Mouse (Mus musculus) midbrain, embryonic 10.5 days (tissue): Measurements from ENCODE around the gene Hnrnpm. TPM values are rescaled to one million over a fixed set of nuclear protein-coding genes. Genes with fewer than 3 reads are reported as not detected.
A peak's percentile ranks its signal among the peaks of the same experiment; 100 is the strongest.

Experiments
- DNase-seq: peaks from one replicate; pipeline ENCODE4 v3.0.0-alpha.2; 2017; ENCODE audit warnings: low spot score
- H3K27ac ChIP-seq: fragments of 300-500 bp; sonication (generic); replicated peaks from 2 replicates; pipeline ENCODE4 v1.5.1; 2016; ENCODE audit warnings: mild to moderate bottlenecking
- H3K27me3 ChIP-seq: fragments of 300-500 bp; sonication (generic); 2 replicates; pipeline ENCODE4 v1.6.1; 2016; ENCODE audit warnings: low read depth, mild to moderate bottlenecking; ENCODE audit not compliant: poor library complexity, severe bottlenecking
- H3K36me3 ChIP-seq: fragments of 300-500 bp; sonication (generic); 2 replicates; pipeline ENCODE4 v1.6.1; 2016; ENCODE audit warnings: mild to moderate bottlenecking, moderate library complexity
- H3K4me1 ChIP-seq: fragments of 300-500 bp; sonication (generic); 2 replicates; pipeline ENCODE4 v1.6.1; 2016
- H3K4me3 ChIP-seq: fragments of 300-500 bp; sonication (generic); 2 replicates; pipeline ENCODE4 v1.5.1; 2016; ENCODE audit warnings: mild to moderate bottlenecking, moderate library complexity
- H3K9me3 ChIP-seq: fragments of 300-500 bp; sonication (generic); replicated peaks from 2 replicates; pipeline ENCODE4 v1.6.1; 2016; ENCODE audit warnings: mild to moderate bottlenecking
- WGBS: fragments of 180-500 bp; shearing (Covaris S2); methylation state at CpG from one replicate; pipeline ENCODE4 v1.1.7; 2016; 5-methylcytosine and 5-hydroxymethylcytosine counted together
- polyA plus RNA-seq: library from polyadenylated mRNA; unstranded; fragments of >200 nt; fragmentation: Nextera tagmentation; extraction: Ambion mirVana; gene quantifications from 2 replicates; pipeline ENCODE4 v1.2.1, GENCODE M21; 2016

The Hnrnpm gene
- polyA plus RNA-seq, 1 experiment from 2014 or later, result 511 TPM

GRCm38 (mm10) chr17:33649781-33650475, 36.7 kb downstream of the Hnrnpm start:
- Histone ChIP-seq H3K9me3 (no peaks in the 10 kb centered on the region), H3K4me1 (no peaks in the 10 kb centered on the region), H3K4me3 (no peak overlapping the region), H3K36me3 (peaks cover 100% of the 10 kb centered on the region), H3K27me3 (no peaks in the 10 kb centered on the region), H3K27ac (no peak overlapping the region)
- WGBS, result 98% methylated on average over 34 of the region's 34 CpGs
- no peak for DNase-seq

DNA sequence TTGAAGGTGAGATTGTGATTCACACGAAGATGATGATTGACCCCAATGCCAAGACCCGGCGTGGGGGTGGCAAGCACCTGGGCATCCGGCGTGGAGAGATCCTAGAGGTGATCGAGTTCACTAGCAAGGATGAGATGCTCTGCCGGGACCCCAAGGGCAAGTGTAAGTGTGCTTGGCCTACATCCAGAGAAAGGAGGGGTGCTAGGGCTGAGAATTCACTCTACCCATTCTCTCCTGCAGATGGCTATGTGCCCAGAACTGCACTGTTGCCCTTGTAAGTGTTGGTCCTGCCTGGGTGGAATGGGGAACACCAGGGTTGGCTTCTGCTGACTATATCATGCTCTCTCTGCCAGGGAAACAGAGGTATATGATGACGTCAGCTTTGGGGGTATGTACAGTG, 41.6 kb downstream of the Hnrnpm start:
- Histone ChIP-seq H3K9me3 (no peaks in the 10 kb centered on the region), H3K36me3 (peaks cover 96% of the 10 kb centered on the region), H3K4me3 (no peak overlapping the region), H3K27ac (no peak overlapping the region), H3K27me3 (no peaks in the 10 kb centered on the region), H3K4me1 (no peaks in the 10 kb centered on the region)
- no peak for DNase-seq
- 96% methylated on average over 8 of the region's 8 CpGs for WGBS

DNA sequence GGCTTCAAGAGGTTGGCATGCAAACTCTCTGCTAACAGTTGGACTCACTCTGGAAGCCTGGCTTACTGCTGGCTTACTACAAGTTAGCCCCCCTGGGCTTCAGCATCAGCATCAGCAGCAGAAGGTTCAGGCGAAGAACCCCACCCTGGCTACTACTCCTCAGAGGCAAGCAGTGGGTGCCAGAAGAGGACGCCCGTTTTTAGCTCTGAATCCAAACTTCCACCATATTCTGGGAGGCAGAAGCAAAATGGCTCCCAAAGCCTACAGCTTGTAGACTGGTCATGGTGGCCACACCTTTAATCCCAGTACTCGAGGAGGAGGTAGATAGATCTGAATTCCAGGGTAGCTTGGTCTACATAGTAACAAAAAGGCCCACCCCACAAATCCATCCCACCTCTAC, 42.6 kb downstream of the Hnrnpm start:
- 95% methylated on average over 4 of the region's 4 CpGs for WGBS
- Histone ChIP-seq H3K4me1 (no peaks in the 10 kb centered on the region), H3K36me3 (peaks cover 93% of the 10 kb centered on the region), H3K9me3 (no peaks in the 10 kb centered on the region), H3K27ac (no peak overlapping the region), H3K4me3 (no peak overlapping the region), H3K27me3 (no peaks in the 10 kb centered on the region)
- DNase-seq, result no peak

- Histone ChIP-seq H3K27ac (no peak overlapping the region), H3K36me3 (peaks cover 84% of the 10 kb centered on the region), H3K27me3 (no peaks in the 10 kb centered on the region), H3K4me1 (no peaks in the 10 kb centered on the region), H3K9me3 (no peaks in the 10 kb centered on the region), H3K4me3 (no peak overlapping the region)
- no peak for DNase-seq
- 73% methylated on average over 6 of the region's 6 CpGs for WGBS
Measured at GRCm38 (mm10) chr17:33639743-33640142, 46.9 kb downstream of the Hnrnpm start.

DNA sequence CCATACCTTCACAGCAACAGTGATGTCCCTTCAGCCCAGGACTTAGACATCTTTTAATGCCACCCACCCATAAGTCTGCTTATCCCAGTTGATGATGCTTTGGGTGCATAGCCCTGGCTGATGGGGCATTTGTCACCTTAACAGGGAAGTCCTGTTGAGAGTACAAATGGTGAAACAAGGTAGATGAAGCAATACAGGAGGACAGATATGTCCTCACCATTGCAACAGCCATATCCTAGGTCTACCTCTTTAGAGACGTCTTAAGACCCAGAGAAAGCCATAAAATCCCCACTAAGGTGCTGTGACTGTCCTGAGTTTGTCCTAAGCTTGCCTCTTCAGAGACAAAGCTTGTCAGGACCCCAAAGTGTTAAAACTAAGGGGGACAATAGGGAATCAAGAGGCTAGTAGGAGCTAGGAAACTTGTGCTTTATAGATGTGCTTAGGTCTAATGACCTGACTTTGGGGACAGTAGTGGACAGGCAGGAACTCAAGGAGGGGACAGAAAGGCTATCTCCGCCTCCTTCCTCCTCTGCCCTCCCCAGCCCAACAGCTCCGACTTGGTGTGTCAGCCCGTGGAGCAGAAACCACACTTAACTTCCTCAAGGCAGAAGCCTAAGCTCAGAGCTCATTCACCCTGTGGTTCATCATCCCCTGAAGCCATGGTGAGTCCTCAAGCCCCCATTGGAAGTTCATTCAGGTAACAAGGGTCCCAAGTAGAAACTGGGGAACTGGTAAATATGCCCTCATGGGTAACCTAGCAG, 49.0 kb downstream of the Hnrnpm start, which contains the start of gene Pram1:
TSS of gene Pram1 (plus strand) at position 541 of the 761 bp plus-strand sequence.
- WGBS, result 91% methylated on average over 4 of the region's 4 CpGs
- no peaks in the 10 kb centered on the region for H3K27me3 ChIP-seq
- H3K36me3 ChIP-seq, result peaks cover 81% of the 10 kb centered on the region

GRCm38 (mm10) chr17:33637038-33637437, 49.6 kb downstream of the Hnrnpm start:
- Histone ChIP-seq H3K4me3 (no peak overlapping the region), H3K27ac (no peak overlapping the region), H3K4me1 (no peaks in the 10 kb centered on the region), H3K9me3 (no peaks in the 10 kb centered on the region), H3K36me3 (peaks cover 78% of the 10 kb centered on the region), H3K27me3 (no peaks in the 10 kb centered on the region)
- 92% methylated on average over 2 of the region's 2 CpGs for WGBS
- DNase-seq, result no peak

More for the DNA sequence above, 49.0 kb downstream of the Hnrnpm start, which contains the start of gene Pram1:
- no peak for DNase-seq
- Histone ChIP-seq H3K4me1 (no peaks in the 10 kb centered on the region), H3K4me3 (no peak within 1 kb of the TSS), H3K27ac (no peak within 1 kb of the TSS), H3K9me3 (no peaks in the 10 kb centered on the region)

GRCm38 (mm10) chr17:33631796-33632195, 54.9 kb downstream of the Hnrnpm start:
- no peak overlapping the region for H3K4me3 ChIP-seq
- peaks cover 52% of the 10 kb centered on the region for H3K36me3 ChIP-seq
- H3K4me1 ChIP-seq, result peaks cover 26% of the 10 kb centered on the region
- WGBS, result 92% methylated on average over 5 of the region's 5 CpGs
- no peak for DNase-seq
- H3K27me3 ChIP-seq, result no peaks in the 10 kb centered on the region
- H3K27ac ChIP-seq, result no peak overlapping the region
- no peaks in the 10 kb centered on the region for H3K9me3 ChIP-seq

DNA sequence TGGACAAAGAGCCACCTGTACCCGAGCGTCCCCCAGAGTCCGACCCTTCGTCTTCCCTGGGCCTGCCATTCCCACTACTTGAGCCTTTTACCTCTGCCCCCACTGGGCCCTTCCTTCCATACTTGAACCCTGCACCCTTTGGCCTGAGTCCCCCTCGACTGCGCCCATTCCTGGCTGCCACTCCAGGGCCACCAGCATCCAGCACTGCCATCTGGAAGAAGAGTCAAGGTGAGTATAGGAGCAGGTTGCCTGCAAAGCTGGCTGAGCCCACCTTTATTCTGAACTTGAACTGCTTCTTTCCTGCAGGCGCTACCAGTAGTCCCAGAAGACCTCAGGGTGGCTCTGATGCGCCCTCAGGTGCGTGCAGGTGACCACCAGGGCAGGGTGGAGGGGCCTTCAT, 55.4 kb downstream of the Hnrnpm start:
- no peaks in the 10 kb centered on the region for H3K27me3 ChIP-seq
- no peak overlapping the region for H3K27ac ChIP-seq
- peaks cover 26% of the 10 kb centered on the region for H3K4me1 ChIP-seq
- H3K9me3 ChIP-seq, result no peaks in the 10 kb centered on the region
- 95% methylated on average over 9 of the region's 9 CpGs for WGBS
- no peak overlapping the region for H3K4me3 ChIP-seq
- peaks cover 49% of the 10 kb centered on the region for H3K36me3 ChIP-seq
- peak; percentile 7 for DNase-seq

- no peaks in the 10 kb centered on the region for H3K27me3 ChIP-seq
- peak overlapping the region; percentile 98; the same call in 1 of the 2 replicates for H3K27ac ChIP-seq
- H3K36me3 ChIP-seq, result peaks cover 44% of the 10 kb centered on the region
- no peak for DNase-seq
- H3K4me1 ChIP-seq, result peaks cover 26% of the 10 kb centered on the region
- 89% methylated on average over 13 of the region's 13 CpGs for WGBS
- no peaks in the 10 kb centered on the region for H3K9me3 ChIP-seq
- peak overlapping the region; percentile 77 for H3K4me3 ChIP-seq
Measured at GRCm38 (mm10) chr17:33630171-33630895, 56.3 kb downstream of the Hnrnpm start.

GRCm38 (mm10) chr17:33629487-33630125, 57.1 kb downstream of the Hnrnpm start:
- no peaks in the 10 kb centered on the region for H3K9me3 ChIP-seq
- no peaks in the 10 kb centered on the region for H3K27me3 ChIP-seq
- DNase-seq, result no peak
- peak overlapping the region; percentile 77 for H3K4me3 ChIP-seq
- H3K4me1 ChIP-seq, result peaks cover 26% of the 10 kb centered on the region
- 78% methylated on average over 12 of the region's 12 CpGs for WGBS
- peak overlapping the region; percentile 98 for H3K27ac ChIP-seq
- H3K36me3 ChIP-seq, result peaks cover 39% of the 10 kb centered on the region

DNA sequence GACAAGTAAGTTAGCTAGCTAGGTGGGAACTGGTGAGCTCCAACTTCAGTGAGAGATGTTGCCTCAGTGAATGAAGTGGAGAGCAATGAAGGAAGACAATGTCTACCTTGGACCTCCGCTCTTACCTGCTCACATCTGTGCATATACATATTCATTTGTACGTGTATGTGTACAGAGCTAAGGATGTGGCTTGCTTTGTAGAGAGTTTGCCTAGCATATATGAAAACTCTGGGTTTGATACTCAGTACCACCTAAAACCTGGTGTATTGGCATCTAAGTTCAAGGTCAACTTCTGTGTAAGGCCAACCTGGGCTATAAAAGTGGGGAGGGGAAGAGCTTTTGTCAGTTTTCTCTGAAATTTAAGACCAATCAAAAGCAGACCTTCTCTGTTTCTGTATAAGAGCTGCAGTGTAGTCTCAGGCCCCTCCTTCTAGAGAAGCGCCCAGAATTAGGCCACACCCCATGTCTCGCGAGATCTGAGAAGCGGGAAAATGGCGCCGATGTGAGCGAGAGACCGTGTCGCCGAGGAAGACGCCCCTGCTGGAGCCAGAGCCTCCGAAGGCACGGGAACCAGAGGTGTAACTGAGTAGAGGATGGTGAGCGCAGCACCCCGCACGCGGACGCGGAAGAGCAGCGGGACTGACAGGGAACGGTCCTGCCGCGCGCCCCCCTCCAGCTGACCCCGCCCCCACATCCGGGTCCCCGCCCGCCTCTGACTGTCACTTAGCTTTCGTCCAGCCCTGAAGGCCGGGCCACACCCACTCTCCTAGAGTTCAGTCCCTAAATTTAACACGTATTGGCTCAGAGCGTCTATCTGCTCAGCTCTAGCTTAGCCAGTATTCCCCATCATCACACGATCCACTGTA, 57.8 kb downstream of the Hnrnpm start, which contains the start of gene Zfp414:
TSS of gene Zfp414 (plus strand) at position 470 of the 866 bp plus-strand sequence.
- DNase-seq, result peak; percentile 92
- peak within 1 kb of the TSS; percentile 98 for H3K27ac ChIP-seq
- H3K9me3 ChIP-seq, result no peaks in the 10 kb centered on the region
- peak within 1 kb of the TSS; percentile 77 for H3K4me3 ChIP-seq
- peaks cover 26% of the 10 kb centered on the region for H3K4me1 ChIP-seq
- H3K36me3 ChIP-seq, result peaks cover 33% of the 10 kb centered on the region
- 2% methylated on average over 35 of the region's 35 CpGs for WGBS
- no peaks in the 10 kb centered on the region for H3K27me3 ChIP-seq
